Mouse (Mus musculus) lung, adult 2 months (tissue): ENCODE measurements around the gene Nr4a3.

Experiments used
- CTCF ChIP-seq: fragments of 200-500 bp; IDR thresholded peaks from 2 replicates; pipeline ENCODE4 v1.5.1; 2011; ENCODE audit warnings: mild to moderate bottlenecking, low read length, control low read depth; ENCODE audit not compliant: insufficient read depth
- POLR2A ChIP-seq: fragments of 200-500 bp; IDR thresholded peaks from 2 replicates; pipeline ENCODE4 v1.6.1; 2011; ENCODE audit warnings: low read depth, mild to moderate bottlenecking, control low read depth, low read length, borderline replicate concordance; ENCODE audit errors: extremely low read depth

- TF ChIP-seq POLR2A (peak; percentile 54; the same call in 1 of the 2 replicates), CTCF (no peak)
Measured at GRCm38 (mm10) chr4:48044491-48045211, at the start of gene Nr4a3.
